Mouse (Mus musculus): Measurements from ENCODE around the gene Speg. TPM values are rescaled to one million over a fixed set of nuclear protein-coding genes. Genes with fewer than 3 reads are reported as not detected.
A peak's percentile ranks its signal among the peaks of the same experiment; 100 is the strongest.

Speg gene
- polyA plus RNA-seq, 1 experiment from 2014 or later, result 20.1 TPM

GRCm38 (mm10) chr1:75400493-75401115 is 25.5 kb downstream of the Speg start:
- Histone ChIP-seq H3K4me1 (peaks cover 26% of the 10 kb centered on the region), H3K9ac (replicated peaks) (no peak overlapping the region), H3K27me3 (replicated peaks) (no peaks in the 10 kb centered on the region), H3K27ac (replicated peaks) (peak overlapping the region; percentile 69; the same call in 1 of the 2 replicates), H3K9me3 (replicated peaks) (no peaks in the 10 kb centered on the region), H3K36me3 (peaks cover 54% of the 10 kb centered on the region), H3K4me3 (replicated peaks) (no peak overlapping the region), H3K4me2 (peak overlapping the region; percentile 40)
- WGBS, result 46% methylated on average over 6 of the region's 6 CpGs
- 0 out of 2 replicates have a peak, but pooled peaks have one; percentile 6 for ATAC-seq (ENCODE audit: low FRiP score)

GRCm38 (mm10) chr1:75405547-75405946 is 30.4 kb downstream of the Speg start:
- H3K27me3 ChIP-seq (replicated peaks), result no peaks in the 10 kb centered on the region
- WGBS, result 95% methylated on average over 3 of the region's 3 CpGs
- peaks cover 2% of the 10 kb centered on the region for H3K4me1 ChIP-seq
- H3K27ac ChIP-seq (replicated peaks), result no peak overlapping the region
- ATAC-seq (ENCODE audit: low FRiP score), result no peak
- peaks cover 61% of the 10 kb centered on the region for H3K36me3 ChIP-seq
- H3K9ac ChIP-seq (replicated peaks), result no peak overlapping the region
- no peak overlapping the region for H3K4me3 ChIP-seq (replicated peaks)
- no peaks in the 10 kb centered on the region for H3K9me3 ChIP-seq (replicated peaks)
- H3K4me2 ChIP-seq, result no peak overlapping the region

GRCm38 (mm10) chr1:75406173-75406572 is 31.1 kb downstream of the Speg start:
- Histone ChIP-seq H3K36me3 (peaks cover 57% of the 10 kb centered on the region), H3K4me1 (no peaks in the 10 kb centered on the region), H3K9ac (replicated peaks) (no peak overlapping the region), H3K27ac (replicated peaks) (no peak overlapping the region), H3K4me3 (replicated peaks) (no peak overlapping the region), H3K27me3 (replicated peaks) (no peaks in the 10 kb centered on the region), H3K4me2 (no peak overlapping the region), H3K9me3 (replicated peaks) (no peaks in the 10 kb centered on the region)
- WGBS, result 93% methylated on average over 15 of the region's 15 CpGs
- ATAC-seq (ENCODE audit: low FRiP score), result no peak

DNA sequence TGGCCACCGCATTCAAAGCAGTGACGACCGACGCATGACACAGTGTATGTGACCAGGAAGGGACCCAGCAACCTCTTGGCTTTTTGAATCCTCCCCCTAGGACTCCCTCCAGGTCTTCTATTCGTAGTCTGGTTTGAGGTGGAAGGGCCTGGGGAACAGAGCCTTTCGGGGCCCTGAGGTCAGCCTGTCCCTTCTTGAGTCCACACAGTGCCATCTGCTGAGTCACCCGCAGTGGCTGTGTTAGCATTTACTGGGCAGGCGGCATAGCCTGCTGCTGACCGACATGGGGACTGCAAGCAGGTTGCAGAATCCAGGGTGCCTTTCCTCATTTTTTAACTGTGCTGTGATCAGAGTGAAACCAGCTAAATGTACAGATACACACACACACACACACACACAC is 32.0 kb downstream of the Speg start:
- Histone ChIP-seq H3K27me3 (replicated peaks) (no peaks in the 10 kb centered on the region), H3K4me3 (replicated peaks) (no peak overlapping the region), H3K36me3 (peaks cover 48% of the 10 kb centered on the region), H3K9ac (replicated peaks) (no peak overlapping the region), H3K4me2 (no peak overlapping the region), H3K4me1 (no peaks in the 10 kb centered on the region), H3K9me3 (replicated peaks) (no peaks in the 10 kb centered on the region), H3K27ac (replicated peaks) (no peak overlapping the region)
- WGBS, result 91% methylated on average over 9 of the region's 9 CpGs
- ATAC-seq (ENCODE audit: low FRiP score), result no peak

DNA sequence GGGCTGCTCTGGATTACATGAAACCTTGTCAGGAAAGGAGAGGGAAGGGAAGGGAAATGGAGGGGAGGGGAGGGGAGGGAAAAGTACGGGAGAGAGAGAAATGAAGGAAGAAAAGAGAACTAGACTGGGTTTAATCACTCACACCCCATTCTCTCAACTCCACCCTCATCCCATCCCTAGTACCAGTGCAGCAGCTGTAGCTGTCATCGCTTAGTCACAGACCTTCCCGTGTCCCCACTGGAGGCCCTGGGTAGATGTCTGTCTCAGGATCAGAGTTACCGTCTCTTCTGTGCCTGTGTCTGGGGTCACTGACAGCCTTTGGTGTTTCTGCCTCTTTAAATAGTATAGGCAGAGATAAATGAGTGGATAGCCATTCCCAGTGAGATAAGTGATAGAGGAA is 33.1 kb downstream of the Speg start:
- 81% methylated on average over 4 of the region's 4 CpGs for WGBS

GRCm38 (mm10) chr1:75409950-75410349 is 34.9 kb downstream of the Speg start:
- no peaks in the 10 kb centered on the region for H3K27me3 ChIP-seq (replicated peaks)
- 97% methylated on average over 7 of the region's 7 CpGs for WGBS

More for the DNA sequence above, 33.1 kb downstream of the Speg start:
- H3K9ac ChIP-seq (replicated peaks), result no peak overlapping the region
- H3K36me3 ChIP-seq, result peaks cover 38% of the 10 kb centered on the region
- H3K27me3 ChIP-seq (replicated peaks), result no peaks in the 10 kb centered on the region
- no peaks in the 10 kb centered on the region for H3K9me3 ChIP-seq (replicated peaks)
- no peak overlapping the region for H3K27ac ChIP-seq (replicated peaks)
- no peak overlapping the region for H3K4me2 ChIP-seq
- ATAC-seq (ENCODE audit: low FRiP score), result no peak
- 0 out of 2 replicates have a peak, but pooled peaks cover 1% of the 10 kb centered on the region for H3K4me1 ChIP-seq
- H3K4me3 ChIP-seq (replicated peaks), result no peak overlapping the region

DNA sequence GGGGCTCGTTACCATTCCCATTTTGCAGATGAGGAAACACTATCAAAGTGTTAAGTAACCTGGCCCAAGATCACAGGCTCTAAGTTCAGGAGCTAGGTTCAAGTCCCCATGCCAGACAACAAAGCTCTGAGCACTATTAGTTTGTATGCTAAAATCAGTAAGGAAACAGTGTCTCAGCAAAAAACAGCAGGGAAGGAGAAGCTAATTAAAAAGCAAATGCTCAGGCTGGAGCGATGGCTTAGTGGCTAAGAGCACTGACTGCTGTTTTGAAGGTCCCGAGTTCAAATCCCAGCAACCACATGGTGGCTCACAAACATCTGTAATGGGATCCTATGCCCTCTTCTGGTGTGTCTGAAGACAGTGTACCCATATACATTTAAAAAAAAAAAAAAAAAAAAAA is 37.1 kb downstream of the Speg start:
- H3K27ac ChIP-seq (replicated peaks), result no peak overlapping the region
- H3K9me3 ChIP-seq (replicated peaks), result no peaks in the 10 kb centered on the region
- no peak overlapping the region for H3K4me3 ChIP-seq (replicated peaks)
- H3K4me1 ChIP-seq, result 0 out of 2 replicates have a peak, but pooled peaks cover 3% of the 10 kb centered on the region
- ATAC-seq (ENCODE audit: low FRiP score), result no peak
- peaks cover 16% of the 10 kb centered on the region for H3K36me3 ChIP-seq
- H3K27me3 ChIP-seq (replicated peaks), result no peaks in the 10 kb centered on the region
- H3K4me2 ChIP-seq, result no peak overlapping the region
- H3K9ac ChIP-seq (replicated peaks), result no peak overlapping the region
- WGBS, result 82% methylated on average over 3 of the region's 3 CpGs

More at GRCm38 (mm10) chr1:75409950-75410349, 34.9 kb downstream of the Speg start:
- Histone ChIP-seq H3K9me3 (replicated peaks) (no peaks in the 10 kb centered on the region), H3K4me1 (0 out of 2 replicates have a peak, but pooled peaks cover 3% of the 10 kb centered on the region), H3K27ac (replicated peaks) (no peak overlapping the region), H3K4me2 (no peak overlapping the region), H3K4me3 (replicated peaks) (no peak overlapping the region), H3K36me3 (peaks cover 24% of the 10 kb centered on the region), H3K9ac (replicated peaks) (no peak overlapping the region)
- no peak for ATAC-seq (ENCODE audit: low FRiP score)

- Histone ChIP-seq H3K9ac (replicated peaks) (no peak overlapping the region), H3K27me3 (replicated peaks) (no peaks in the 10 kb centered on the region), H3K36me3 (peaks cover 16% of the 10 kb centered on the region), H3K27ac (replicated peaks) (no peak overlapping the region), H3K4me2 (no peak overlapping the region), H3K4me3 (replicated peaks) (no peak overlapping the region), H3K9me3 (replicated peaks) (no peaks in the 10 kb centered on the region), H3K4me1 (0 out of 2 replicates have a peak, but pooled peaks cover 3% of the 10 kb centered on the region)
- 61% methylated on average over 3 of the region's 3 CpGs for WGBS
- ATAC-seq (ENCODE audit: low FRiP score), result no peak
These were observed 38.7 kb downstream of the Speg start for GRCm38 (mm10) chr1:75413749-75414148.

- H3K4me3 ChIP-seq (replicated peaks), result no peak overlapping the region
- H3K27me3 ChIP-seq (replicated peaks), result peaks cover 41% of the 10 kb centered on the region
- H3K4me1 ChIP-seq, result peaks cover 23% of the 10 kb centered on the region
- H3K9me3 ChIP-seq (replicated peaks), result no peaks in the 10 kb centered on the region
- peaks cover 3% of the 10 kb centered on the region; the same call in 1 of the 2 replicates for H3K36me3 ChIP-seq
- peak overlapping the region; percentile 56 for H3K4me2 ChIP-seq
- H3K9ac ChIP-seq (replicated peaks), result no peak overlapping the region
- no peak; the same call in 1 of the 2 replicates for ATAC-seq (ENCODE audit: low FRiP score)
- 11% methylated on average over 20 of the region's 20 CpGs for WGBS
- no peak overlapping the region for H3K27ac ChIP-seq (replicated peaks)
These were observed 46.7 kb downstream of the Speg start for GRCm38 (mm10) chr1:75421794-75422193.

GRCm38 (mm10) chr1:75422216-75422822 is 47.2 kb downstream of the Speg start:
- peak overlapping the region; percentile 36 for H3K9ac ChIP-seq (replicated peaks)
- peaks cover 3% of the 10 kb centered on the region; the same call in 1 of the 2 replicates for H3K36me3 ChIP-seq
- no peaks in the 10 kb centered on the region for H3K9me3 ChIP-seq (replicated peaks)
- no peak for ATAC-seq (ENCODE audit: low FRiP score)
- no peak overlapping the region for H3K27ac ChIP-seq (replicated peaks)
- peak overlapping the region; percentile 56 for H3K4me2 ChIP-seq
- peaks cover 41% of the 10 kb centered on the region for H3K27me3 ChIP-seq (replicated peaks)
- H3K4me3 ChIP-seq (replicated peaks), result peak overlapping the region; percentile 31
- peaks cover 23% of the 10 kb centered on the region for H3K4me1 ChIP-seq
- WGBS, result 6% methylated on average over 32 of the region's 32 CpGs

- peaks cover 3% of the 10 kb centered on the region; the same call in 1 of the 2 replicates for H3K36me3 ChIP-seq
- ATAC-seq (ENCODE audit: low FRiP score), result peak; percentile 43
- no peak overlapping the region for H3K27ac ChIP-seq (replicated peaks)
- H3K27me3 ChIP-seq (replicated peaks), result peaks cover 41% of the 10 kb centered on the region
- H3K4me1 ChIP-seq, result peaks cover 23% of the 10 kb centered on the region
- peak overlapping the region; percentile 36 for H3K9ac ChIP-seq (replicated peaks)
- H3K4me2 ChIP-seq, result peak overlapping the region; percentile 56
- peak overlapping the region; percentile 31 for H3K4me3 ChIP-seq (replicated peaks)
- no peaks in the 10 kb centered on the region for H3K9me3 ChIP-seq (replicated peaks)
- 1% methylated on average over 71 of the region's 71 CpGs for WGBS
These were observed 47.9 kb downstream of the Speg start for GRCm38 (mm10) chr1:75422823-75423471.

Data from neural tube, embryonic 15.5 days (tissue).